Mouse (Mus musculus) bone marrow, adult 2 months (tissue): ENCODE measurements around the gene Cacfd1. TPM values are rescaled to one million over a fixed set of nuclear protein-coding genes. Genes with fewer than 3 reads are reported as not detected.

ENCODE experiments used
- H3K27ac ChIP-seq: fragments of 200-500 bp; 2 replicates; pipeline ENCODE4 v1.5.1; 2012; ENCODE audit warnings: low read depth, mild to moderate bottlenecking, control low read depth, inconsistent platforms, low read length; ENCODE audit not compliant: control insufficient read depth, poor library complexity, insufficient read depth
- H3K4me1 ChIP-seq: fragments of 200-500 bp; 2 replicates; pipeline ENCODE4 v1.6.1; 2011; ENCODE audit warnings: low read length; ENCODE audit not compliant: control insufficient read depth, insufficient read depth
- H3K4me3 ChIP-seq: fragments of 200-500 bp; replicated peaks from 2 replicates; pipeline ENCODE3; 2011; ENCODE audit warnings: mild to moderate bottlenecking, low read depth, low read length, control low read depth; ENCODE audit not compliant: control insufficient read depth
- CTCF ChIP-seq: fragments of 200-500 bp; IDR thresholded peaks from 2 replicates; pipeline ENCODE4 v1.5.1; 2011; ENCODE audit warnings: low read length, control low read depth; ENCODE audit not compliant: control insufficient read depth, insufficient read depth
- POLR2A ChIP-seq: fragments of 200-500 bp; IDR thresholded peaks from 2 replicates; pipeline ENCODE4 v1.6.1; 2011; ENCODE audit warnings: low read depth, mild to moderate bottlenecking, control low read depth, low read length, borderline replicate concordance; ENCODE audit not compliant: control insufficient read depth
- whole genome bisulfite sequencing: fragments of 180-500 bp; shearing (Covaris S2); methylation state at CpG from one replicate; pipeline ENCODE4 v1.1.7; 2018; 5-methylcytosine and 5-hydroxymethylcytosine counted together
- polyA plus RNA-seq: library from polyadenylated mRNA; stranded (reverse); fragments of >200 nt; gene quantifications from 2 replicates; pipeline ENCODE4 v1.2.4, GENCODE M21; 2011; ENCODE audit warnings: low replicate concordance; ENCODE audit not compliant: missing spikeins, insufficient read depth, insufficient read length

Gene Cacfd1
- polyA plus RNA-seq, 1 experiment = 20.8 TPM

GRCm38 (mm10) chr2:27045979-27046770, 36.4 kb downstream of the Cacfd1 start:
- Histone ChIP-seq H3K4me1 (no peaks in the 10 kb centered on the region), H3K27ac (no peak overlapping the region), H3K4me3 (no peak overlapping the region)
- TF ChIP-seq CTCF (no peak), POLR2A (no peak)
- WGBS = 65% methylated on average over 8 of the region's 8 CpGs

- TF ChIP-seq CTCF = no peak
- TF ChIP-seq POLR2A = no peak
- 64% methylated on average over 6 of the region's 6 CpGs for WGBS
Measured at GRCm38 (mm10) chr2:27049408-27049807, 39.7 kb downstream of the Cacfd1 start.

GRCm38 (mm10) chr2:27058251-27058650, 48.5 kb downstream of the Cacfd1 start:
- no peak overlapping the region for H3K27ac ChIP-seq
- 28% methylated on average over 4 of the region's 4 CpGs for WGBS

More at GRCm38 (mm10) chr2:27049408-27049807, 39.7 kb downstream of the Cacfd1 start:
- Histone ChIP-seq H3K27ac (no peak overlapping the region), H3K4me3 (no peak overlapping the region), H3K4me1 (no peaks in the 10 kb centered on the region)

DNA sequence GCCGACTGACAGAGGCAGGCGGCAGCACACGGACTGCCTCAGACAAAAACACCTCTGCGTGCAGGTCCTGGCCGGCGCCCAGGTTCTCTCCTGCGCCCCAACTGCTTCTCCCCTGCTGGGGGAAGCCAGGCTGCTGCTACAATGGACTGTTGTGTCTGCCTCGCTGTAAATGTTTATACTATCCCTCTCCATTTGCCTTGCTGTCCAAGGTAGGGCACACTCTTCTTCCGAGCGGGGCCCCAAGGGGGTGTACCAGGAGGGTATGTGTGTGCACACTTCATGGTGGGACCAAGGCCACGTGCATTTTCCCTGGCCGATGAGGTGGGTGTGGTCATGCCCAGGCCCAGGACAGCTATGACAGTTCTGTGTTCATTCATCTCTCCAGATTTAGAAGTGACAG, 49.0 kb downstream of the Cacfd1 start:
- no peaks in the 10 kb centered on the region for H3K4me1 ChIP-seq
- no peak overlapping the region for H3K27ac ChIP-seq
- no peak overlapping the region for H3K4me3 ChIP-seq
- no peak for TF ChIP-seq POLR2A
- TF ChIP-seq CTCF = no peak
- WGBS = 20% methylated on average over 12 of the region's 12 CpGs

More at GRCm38 (mm10) chr2:27058251-27058650, 48.5 kb downstream of the Cacfd1 start:
- TF ChIP-seq CTCF (no peak), POLR2A (no peak)
- no peaks in the 10 kb centered on the region for H3K4me1 ChIP-seq
- no peak overlapping the region for H3K4me3 ChIP-seq

DNA sequence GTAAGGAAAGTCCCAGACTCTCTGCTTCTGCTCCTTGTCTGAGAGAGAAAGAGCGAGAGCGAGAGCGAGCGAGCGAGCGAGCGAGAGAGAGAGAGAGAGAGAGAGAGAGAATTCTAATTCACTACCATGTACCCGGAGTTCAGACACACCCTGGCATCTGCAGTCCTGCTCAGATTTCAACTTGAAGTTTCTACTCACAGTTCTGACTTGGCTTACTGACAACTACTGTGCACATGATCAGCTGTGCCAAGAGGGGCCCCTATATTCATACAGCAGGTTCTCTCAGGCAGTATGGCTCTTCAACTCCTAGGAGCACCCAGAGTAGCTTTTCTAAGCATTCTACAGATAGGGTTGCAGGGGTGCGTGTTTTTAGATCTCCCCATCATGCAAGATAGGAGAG, 49.5 kb downstream of the Cacfd1 start:
- Histone ChIP-seq H3K4me3 (no peak overlapping the region), H3K4me1 (no peaks in the 10 kb centered on the region), H3K27ac (no peak overlapping the region)
- TF ChIP-seq CTCF (no peak), POLR2A (no peak)
- 82% methylated on average over 9 of the region's 9 CpGs for WGBS

DNA sequence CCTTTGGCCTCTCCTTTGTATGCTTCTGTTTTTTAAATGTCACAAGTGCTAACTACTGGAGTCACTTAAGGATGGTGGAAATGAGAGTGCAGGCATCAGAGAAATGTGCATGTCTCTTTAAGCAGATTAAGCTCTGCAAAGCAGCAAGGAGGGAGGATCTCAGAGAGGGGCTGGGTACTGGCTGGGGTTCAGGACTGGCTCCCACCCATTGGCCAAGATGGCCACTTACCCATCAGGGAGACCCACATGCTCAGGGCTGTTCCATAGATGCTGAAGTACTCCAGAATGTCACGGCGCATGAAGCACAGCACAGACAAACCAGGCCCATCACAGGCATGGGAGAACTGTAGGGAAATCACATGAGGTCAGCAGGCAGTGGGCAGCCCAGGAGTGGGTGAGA, 57.4 kb downstream of the Cacfd1 start:
- TF ChIP-seq POLR2A = no peak
- no peak for TF ChIP-seq CTCF
- no peak overlapping the region for H3K27ac ChIP-seq
- 80% methylated on average over 2 of the region's 2 CpGs for WGBS
- no peak overlapping the region for H3K4me3 ChIP-seq
- H3K4me1 ChIP-seq = no peaks in the 10 kb centered on the region

DNA sequence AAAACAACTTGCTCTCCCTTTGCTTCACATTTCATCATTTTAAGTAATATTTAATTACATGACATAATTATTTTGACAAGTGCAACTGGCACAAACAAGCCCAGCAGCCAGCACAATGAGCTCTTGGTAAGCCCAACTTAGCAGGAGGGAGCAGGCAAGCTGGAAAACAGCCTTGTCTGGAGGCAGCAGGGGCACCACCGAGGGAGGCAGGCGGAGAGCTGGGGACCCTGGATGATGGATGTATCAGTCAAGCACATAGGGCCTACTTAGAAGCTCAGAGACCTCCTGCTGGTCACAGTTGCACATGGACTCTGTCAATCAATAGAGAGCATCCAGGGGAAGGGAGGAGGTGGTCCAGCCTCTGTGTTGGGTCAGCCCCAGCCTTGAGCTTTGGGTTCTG, 58.3 kb downstream of the Cacfd1 start:
- H3K27ac ChIP-seq = no peak overlapping the region
- WGBS = 83% methylated on average over 2 of the region's 2 CpGs
- no peaks in the 10 kb centered on the region for H3K4me1 ChIP-seq
- H3K4me3 ChIP-seq = no peak overlapping the region
- no peak for TF ChIP-seq CTCF
- no peak for TF ChIP-seq POLR2A

- WGBS = 52% methylated on average over 3 of the region's 3 CpGs
- Histone ChIP-seq H3K27ac (no peak overlapping the region), H3K4me1 (no peaks in the 10 kb centered on the region), H3K4me3 (no peak overlapping the region)
- TF ChIP-seq CTCF (no peak), POLR2A (no peak)
Measured at GRCm38 (mm10) chr2:27069646-27070045, 59.9 kb downstream of the Cacfd1 start.
